Mouse (Mus musculus) cortical plate, adult 2 months (tissue): Measurements from ENCODE around the gene Hdac9. TPM values are rescaled to one million over a fixed set of nuclear protein-coding genes. Genes with fewer than 3 reads are reported as not detected.

Experiments
- H3K27ac ChIP-seq: fragments of 200-500 bp; 2 replicates; pipeline ENCODE4 v1.5.1; 2012; ENCODE audit warnings: low read length, control low read depth, inconsistent platforms; ENCODE audit not compliant: insufficient read depth
- H3K4me1 ChIP-seq: fragments of 200-500 bp; 2 replicates; pipeline ENCODE4 v1.6.1; 2011; ENCODE audit warnings: low read length; ENCODE audit not compliant: control insufficient read depth, insufficient read depth
- H3K4me3 ChIP-seq: fragments of 200-500 bp; 2 replicates; pipeline ENCODE4 v1.5.1; 2011; ENCODE audit warnings: mild to moderate bottlenecking, low read length, control low read depth; ENCODE audit not compliant: insufficient read depth
- CTCF ChIP-seq: fragments of 200-500 bp; IDR thresholded peaks from 2 replicates; pipeline ENCODE4 v1.5.1; 2011; ENCODE audit warnings: mild to moderate bottlenecking, control low read depth, low read length; ENCODE audit not compliant: insufficient read depth; ENCODE audit errors: extremely low read depth
- POLR2A ChIP-seq: fragments of 200-500 bp; IDR thresholded peaks from 2 replicates; pipeline ENCODE4 v1.6.1; 2011; ENCODE audit warnings: mild to moderate bottlenecking, low read length, control low read depth; ENCODE audit not compliant: insufficient read depth; ENCODE audit errors: extremely low read depth
- polyA plus RNA-seq: library from polyadenylated mRNA; depleted of rRNA; stranded (reverse); fragments of >200 nt; gene quantifications from 2 replicates; pipeline ENCODE4 v1.2.3, GENCODE M21; 2012

The Hdac9 gene
- polyA plus RNA-seq, 1 experiment: 23.8 TPM

GRCm38 (mm10) chr12:34641705-34642259 is 275.1 kb downstream of the Hdac9 start:
- TF ChIP-seq CTCF: no peak
- no peak for TF ChIP-seq POLR2A
- H3K4me1 ChIP-seq: 0 out of 2 replicates have a peak, but pooled peaks cover 1% of the 10 kb centered on the region
- no peak overlapping the region for H3K4me3 ChIP-seq
- no peak overlapping the region for H3K27ac ChIP-seq

GRCm38 (mm10) chr12:34637238-34638124 is 279.4 kb downstream of the Hdac9 start:
- no peak overlapping the region for H3K27ac ChIP-seq
- TF ChIP-seq CTCF (no peak), POLR2A (no peak)
- H3K4me1 ChIP-seq: 0 out of 2 replicates have a peak, but pooled peaks cover 1% of the 10 kb centered on the region
- H3K4me3 ChIP-seq: no peak overlapping the region

- Histone ChIP-seq H3K27ac (no peak overlapping the region), H3K4me3 (no peak overlapping the region)
- TF ChIP-seq CTCF (no peak), POLR2A (no peak)
Measured at GRCm38 (mm10) chr12:34619101-34619500, 297.8 kb downstream of the Hdac9 start.

GRCm38 (mm10) chr12:34618321-34618720 is 298.6 kb downstream of the Hdac9 start:
- H3K27ac ChIP-seq: no peak overlapping the region
- H3K4me3 ChIP-seq: no peak overlapping the region
- TF ChIP-seq POLR2A (no peak), CTCF (no peak)
- peaks cover 2% of the 10 kb centered on the region; the same call in 1 of the 2 replicates for H3K4me1 ChIP-seq

More at GRCm38 (mm10) chr12:34619101-34619500, 297.8 kb downstream of the Hdac9 start:
- H3K4me1 ChIP-seq: peaks cover 2% of the 10 kb centered on the region; the same call in 1 of the 2 replicates

- TF ChIP-seq POLR2A (no peak), CTCF (no peak)
- Histone ChIP-seq H3K27ac (no peak overlapping the region), H3K4me3 (no peak overlapping the region), H3K4me1 (peaks cover 2% of the 10 kb centered on the region; the same call in 1 of the 2 replicates)
Measured at GRCm38 (mm10) chr12:34617836-34618235, 299.1 kb downstream of the Hdac9 start.

GRCm38 (mm10) chr12:34614796-34615195 is 302.1 kb downstream of the Hdac9 start:
- no peak for TF ChIP-seq POLR2A
- no peak for TF ChIP-seq CTCF
- Histone ChIP-seq H3K4me3 (no peak overlapping the region), H3K4me1 (peaks cover 2% of the 10 kb centered on the region; the same call in 1 of the 2 replicates), H3K27ac (no peak overlapping the region)

- Histone ChIP-seq H3K4me1 (no peaks in the 10 kb centered on the region), H3K27ac (no peak overlapping the region), H3K4me3 (no peak overlapping the region)
- TF ChIP-seq CTCF (no peak), POLR2A (no peak)
Measured at GRCm38 (mm10) chr12:34612511-34612910, 304.4 kb downstream of the Hdac9 start.

- no peak overlapping the region for H3K4me3 ChIP-seq
- no peak overlapping the region for H3K27ac ChIP-seq
- TF ChIP-seq POLR2A: no peak
- TF ChIP-seq CTCF: no peak
Measured at GRCm38 (mm10) chr12:34604521-34604920, 312.4 kb downstream of the Hdac9 start.

GRCm38 (mm10) chr12:34594167-34594793 is 322.6 kb downstream of the Hdac9 start:
- TF ChIP-seq CTCF (no peak), POLR2A (no peak)
- Histone ChIP-seq H3K4me3 (no peak overlapping the region), H3K27ac (no peak overlapping the region), H3K4me1 (no peaks in the 10 kb centered on the region)

More at GRCm38 (mm10) chr12:34604521-34604920, 312.4 kb downstream of the Hdac9 start:
- H3K4me1 ChIP-seq: no peaks in the 10 kb centered on the region

GRCm38 (mm10) chr12:34587171-34587570 is 329.7 kb downstream of the Hdac9 start:
- Histone ChIP-seq H3K4me1 (no peaks in the 10 kb centered on the region), H3K4me3 (no peak overlapping the region), H3K27ac (no peak overlapping the region)
- TF ChIP-seq POLR2A (no peak), CTCF (no peak)
